Mouse (Mus musculus) ES-Bruce4 (cell line): ENCODE results near the gene Dph3. TPM values are rescaled to one million over a fixed set of nuclear protein-coding genes. Genes with fewer than 3 reads are reported as not detected.
A peak's percentile ranks its signal among the peaks of the same experiment; 100 is the strongest.

Experiments
- H3K27ac ChIP-seq: 2 replicates; pipeline ENCODE4 v1.5.1; 2012; ENCODE audit warnings: low read length, inconsistent platforms; ENCODE audit not compliant: insufficient read depth
- H3K27me3 ChIP-seq: 2 replicates; pipeline ENCODE4 v1.6.1; 2012; ENCODE audit warnings: mild to moderate bottlenecking, low read length, inconsistent platforms; ENCODE audit not compliant: control insufficient read depth, poor library complexity, insufficient read depth, severe bottlenecking
- H3K36me3 ChIP-seq: 2 replicates; pipeline ENCODE4 v1.6.1; 2012; ENCODE audit warnings: inconsistent platforms, mild to moderate bottlenecking, low read length, moderate library complexity; ENCODE audit not compliant: control insufficient read depth, poor library complexity, insufficient read depth, severe bottlenecking
- H3K4me1 ChIP-seq: one replicate; pipeline ENCODE4 v1.8.1; 2011; ENCODE audit warnings: low read length; ENCODE audit not compliant: control insufficient read depth, insufficient read depth
- H3K4me3 ChIP-seq: 2 replicates; pipeline ENCODE4 v1.5.1; 2011; ENCODE audit warnings: low read depth, mild to moderate bottlenecking, low read length
- H3K9ac ChIP-seq: 2 replicates; pipeline ENCODE4 v1.6.1; 2012; ENCODE audit warnings: low read depth, mild to moderate bottlenecking, inconsistent platforms; ENCODE audit not compliant: poor library complexity, severe bottlenecking
- H3K9me3 ChIP-seq: replicated peaks from 2 replicates; pipeline ENCODE4 v1.6.1; 2012; ENCODE audit warnings: mild to moderate bottlenecking, low read length, inconsistent platforms; ENCODE audit not compliant: control insufficient read depth, poor library complexity, insufficient read depth, severe bottlenecking
- CTCF ChIP-seq: IDR thresholded peaks from one replicate; pipeline ENCODE4 v1.8.1; 2011; ENCODE audit warnings: low read depth, low read length
- EP300 ChIP-seq: IDR thresholded peaks from 2 replicates; pipeline ENCODE4 v1.6.1; 2011; ENCODE audit warnings: low read depth, low read length; ENCODE audit not compliant: insufficient read depth
- POLR2A ChIP-seq: IDR thresholded peaks from one replicate; pipeline ENCODE4 v1.8.1; 2011; ENCODE audit warnings: low read length; ENCODE audit not compliant: insufficient read depth
- polyA plus RNA-seq: library from polyadenylated mRNA; stranded (reverse); fragments of >200 nt; gene quantifications from 2 replicates; pipeline ENCODE4 v1.2.4, GENCODE M21; 2011; ENCODE audit warnings: low read depth; ENCODE audit not compliant: missing spikeins, insufficient read depth, insufficient read length

Dph3 gene
- polyA plus RNA-seq, 1 experiment = 55.0 TPM

DNA sequence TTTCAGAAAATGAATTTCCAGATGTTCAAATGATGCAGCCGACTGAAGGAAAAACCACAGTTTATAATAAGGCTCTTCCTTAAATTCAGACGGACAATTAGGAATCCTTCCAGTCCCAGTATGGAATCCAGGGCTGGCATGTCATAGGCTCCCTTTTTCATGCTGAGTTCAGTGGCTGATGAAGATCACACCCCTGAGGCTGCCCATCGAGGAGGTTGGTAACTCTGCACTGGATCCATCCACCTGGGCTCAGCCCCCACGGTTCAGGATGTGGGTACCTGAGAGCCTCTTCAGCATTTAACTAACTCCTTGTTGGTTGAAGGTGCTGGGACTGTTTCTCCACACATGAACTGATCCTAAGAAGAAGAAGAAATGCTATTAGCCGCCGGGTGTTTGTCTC, 2.6 kb downstream of the Dph3 start:
- TF ChIP-seq POLR2A (no peak), EP300 (no peak), CTCF (no peak)
- H3K36me3 ChIP-seq = peaks cover 17% of the 10 kb centered on the region

GRCm38 (mm10) chr14:32081026-32081425, 4.5 kb downstream of the Dph3 start:
- Histone ChIP-seq H3K9ac (no peak overlapping the region), H3K27ac (no peak overlapping the region), H3K36me3 (peaks cover 17% of the 10 kb centered on the region), H3K4me3 (no peak overlapping the region), H3K27me3 (no peaks in the 10 kb centered on the region), H3K9me3 (no peaks in the 10 kb centered on the region), H3K4me1 (no peaks in the 10 kb centered on the region)
- TF ChIP-seq POLR2A = no peak
- TF ChIP-seq EP300 = no peak
- TF ChIP-seq CTCF = no peak

More for the DNA sequence above, 2.6 kb downstream of the Dph3 start:
- no peak overlapping the region for H3K9ac ChIP-seq
- H3K4me1 ChIP-seq = no peaks in the 10 kb centered on the region
- no peak overlapping the region for H3K4me3 ChIP-seq
- H3K9me3 ChIP-seq = no peaks in the 10 kb centered on the region
- H3K27me3 ChIP-seq = no peaks in the 10 kb centered on the region
- H3K27ac ChIP-seq = no peak overlapping the region

DNA sequence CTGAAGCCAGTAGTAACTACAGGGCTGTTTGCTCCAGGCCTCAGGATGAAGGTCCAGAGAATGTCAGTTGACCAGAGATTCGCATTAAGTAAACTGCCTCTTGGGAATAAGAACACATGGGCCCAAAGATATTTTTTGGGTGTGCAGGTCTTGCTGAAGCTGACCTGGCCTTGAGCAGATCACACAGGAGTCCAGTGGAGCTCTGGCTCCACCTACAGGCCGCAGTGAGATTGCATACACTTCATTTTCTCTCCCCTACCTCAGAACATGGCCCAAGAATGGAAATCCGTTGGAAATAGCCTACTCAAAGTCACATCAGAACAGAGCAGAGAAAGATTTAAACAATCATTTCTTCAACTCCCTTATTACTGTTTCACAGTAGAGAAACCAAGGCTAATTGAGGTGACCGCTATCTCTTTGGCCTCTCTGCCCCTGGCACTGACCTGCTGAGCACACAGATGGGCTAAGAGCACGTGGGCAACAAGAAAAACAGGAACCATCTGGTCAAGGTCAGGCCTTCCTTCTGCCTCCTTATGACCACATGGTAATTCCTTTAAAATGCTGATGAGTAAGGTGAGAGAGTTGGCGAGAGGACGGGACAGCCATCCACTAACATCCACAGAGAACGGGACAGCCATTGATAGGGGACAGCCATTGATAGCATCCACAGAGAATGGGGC, 8.5 kb downstream of the Dph3 start:
- Histone ChIP-seq H3K27ac (peak overlapping the region; percentile 5; the same call in 1 of the 2 replicates), H3K9ac (no peak overlapping the region), H3K27me3 (no peaks in the 10 kb centered on the region), H3K4me3 (no peak overlapping the region), H3K4me1 (no peaks in the 10 kb centered on the region), H3K36me3 (peaks cover 6% of the 10 kb centered on the region), H3K9me3 (no peaks in the 10 kb centered on the region)
- no peak for TF ChIP-seq POLR2A
- TF ChIP-seq CTCF = peak; percentile 95
- peak; percentile 92 for TF ChIP-seq EP300

- no peak overlapping the region for H3K27ac ChIP-seq
- no peak overlapping the region for H3K9ac ChIP-seq
- TF ChIP-seq CTCF (no peak), POLR2A (no peak), EP300 (no peak)
- H3K4me1 ChIP-seq = no peaks in the 10 kb centered on the region
- H3K4me3 ChIP-seq = no peak overlapping the region
- H3K27me3 ChIP-seq = no peaks in the 10 kb centered on the region
- no peaks in the 10 kb centered on the region for H3K9me3 ChIP-seq
- H3K36me3 ChIP-seq = no peaks in the 10 kb centered on the region
Observed at GRCm38 (mm10) chr14:32073901-32074300, 11.6 kb downstream of the Dph3 start.

GRCm38 (mm10) chr14:32073211-32073685, 12.3 kb downstream of the Dph3 start:
- TF ChIP-seq EP300 = no peak
- TF ChIP-seq CTCF = no peak
- no peak overlapping the region for H3K9ac ChIP-seq

DNA sequence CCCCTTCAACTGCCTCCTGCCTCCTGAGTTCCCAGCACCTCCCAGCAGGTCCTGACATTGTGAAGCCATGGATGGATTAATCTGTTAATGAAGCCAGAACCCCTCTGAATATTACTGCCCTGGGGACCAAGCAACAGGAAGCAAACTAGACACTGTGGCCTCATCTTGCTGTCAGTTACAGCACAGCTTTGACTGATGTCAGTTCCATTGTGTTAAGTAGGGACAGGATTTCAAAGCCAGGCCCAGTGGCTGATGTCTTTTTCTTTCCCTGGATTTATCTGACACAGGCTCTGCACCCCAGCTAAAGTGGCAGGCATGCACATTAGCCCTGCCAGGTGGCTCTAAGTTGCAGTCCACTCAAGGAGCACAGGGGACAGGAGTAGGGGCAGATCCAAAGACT, 12.7 kb downstream of the Dph3 start:
- no peak overlapping the region for H3K9ac ChIP-seq
- TF ChIP-seq CTCF (no peak), EP300 (no peak), POLR2A (no peak)
- no peak overlapping the region for H3K27ac ChIP-seq
- no peaks in the 10 kb centered on the region for H3K4me1 ChIP-seq
- no peaks in the 10 kb centered on the region for H3K9me3 ChIP-seq
- no peaks in the 10 kb centered on the region for H3K36me3 ChIP-seq
- H3K4me3 ChIP-seq = no peak overlapping the region
- H3K27me3 ChIP-seq = no peaks in the 10 kb centered on the region

More at GRCm38 (mm10) chr14:32073211-32073685, 12.3 kb downstream of the Dph3 start:
- no peak overlapping the region for H3K4me3 ChIP-seq
- no peaks in the 10 kb centered on the region for H3K36me3 ChIP-seq
- no peaks in the 10 kb centered on the region for H3K9me3 ChIP-seq
- no peak overlapping the region for H3K27ac ChIP-seq
- no peaks in the 10 kb centered on the region for H3K27me3 ChIP-seq
- no peaks in the 10 kb centered on the region for H3K4me1 ChIP-seq
